Mouse (Mus musculus) gastrocnemius, postnatal 10 days (tissue): Measurements from ENCODE around the gene Mex3b. TPM values are rescaled to one million over a fixed set of nuclear protein-coding genes. Genes with fewer than 3 reads are reported as not detected.

ENCODE experiments used
- DNase-seq: peaks from one replicate; pipeline ENCODE4 v3.0.0; 2021; ENCODE audit warnings: mixed read lengths
- long read RNA-seq, 2 experiments: library from polyadenylated mRNA; stranded (forward); transcript quantifications; one replicate each; pipeline ENCODE4 v2.0.0; 2021
- total RNA-seq, 2 experiments: library from RNA; stranded (reverse); gene quantifications; 2 replicates each; pipeline ENCODE4 v1.2.3; 2021

Mex3b gene
- total RNA-seq, result 1 to 10 TPM; 6.2 to 9.7 TPM
- long read RNA-seq, experiment 1, transcript Mex3b-201 (2 exons, 3,355 nt), result major isoform, 11 of 12 reads
- long read RNA-seq, experiment 1, partial matches to known transcripts, result 0 of 12 reads
- long read RNA-seq, experiment 1, other reads (novel, unspliced or antisense), result 1 of 12 reads
- long read RNA-seq, experiment 2, partial matches to known transcripts, result 2 of 3 reads
- long read RNA-seq, experiment 2, other reads (novel, unspliced or antisense), result 0 of 3 reads

DNA sequence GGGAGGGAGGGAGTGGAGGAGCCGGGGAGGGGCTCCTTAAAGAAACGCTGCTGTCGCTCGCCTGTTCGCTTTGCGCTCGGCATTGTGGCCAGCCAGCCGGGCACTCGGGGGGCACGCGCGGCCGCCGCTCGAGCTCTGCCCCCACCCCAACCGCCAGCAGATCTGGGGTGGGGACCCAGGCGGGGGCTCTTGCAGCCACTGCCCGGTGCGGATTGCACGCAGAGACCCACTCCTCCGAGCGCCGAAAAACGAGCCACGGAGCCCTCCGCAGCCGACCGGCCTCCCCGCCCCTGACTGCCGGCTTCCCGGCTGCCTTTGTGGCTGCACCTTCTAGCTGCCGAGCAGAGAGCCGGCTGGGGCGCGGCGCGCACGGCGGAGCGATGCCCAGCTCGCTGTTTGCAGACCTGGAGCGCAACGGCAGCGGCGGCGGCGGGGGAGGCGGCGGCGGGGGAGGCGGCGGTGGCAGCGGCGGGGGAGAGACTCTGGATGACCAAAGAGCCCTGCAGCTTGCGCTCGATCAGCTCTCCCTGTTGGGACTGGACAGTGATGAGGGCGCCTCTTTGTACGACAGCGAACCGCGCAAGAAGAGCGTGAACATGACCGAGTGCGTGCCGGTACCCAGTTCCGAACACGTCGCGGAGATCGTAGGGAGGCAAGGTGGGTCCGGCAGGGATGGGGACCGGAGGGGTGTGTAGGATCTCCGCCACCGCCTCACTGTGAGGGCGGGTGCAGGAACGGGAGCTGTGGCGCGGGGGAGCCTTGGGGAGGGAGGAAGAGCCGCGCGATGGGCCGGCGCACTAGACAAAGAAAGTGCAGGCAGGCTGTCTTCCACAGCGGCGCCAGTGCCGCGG, at the start of gene Mex3b:
Gene Mex3b (plus strand): TSS at position 63 of the 851 bp plus-strand sequence.
- DNase-seq, result peak; percentile 72

GRCm38 (mm10) chr7:82819541-82819940, 47.6 kb upstream of the Mex3b start:
- DNase-seq, result no peak

GRCm38 (mm10) chr7:82820661-82821060, 46.5 kb upstream of the Mex3b start:
- no peak for DNase-seq

GRCm38 (mm10) chr7:82821501-82821900, 45.6 kb upstream of the Mex3b start:
- no peak for DNase-seq

DNA sequence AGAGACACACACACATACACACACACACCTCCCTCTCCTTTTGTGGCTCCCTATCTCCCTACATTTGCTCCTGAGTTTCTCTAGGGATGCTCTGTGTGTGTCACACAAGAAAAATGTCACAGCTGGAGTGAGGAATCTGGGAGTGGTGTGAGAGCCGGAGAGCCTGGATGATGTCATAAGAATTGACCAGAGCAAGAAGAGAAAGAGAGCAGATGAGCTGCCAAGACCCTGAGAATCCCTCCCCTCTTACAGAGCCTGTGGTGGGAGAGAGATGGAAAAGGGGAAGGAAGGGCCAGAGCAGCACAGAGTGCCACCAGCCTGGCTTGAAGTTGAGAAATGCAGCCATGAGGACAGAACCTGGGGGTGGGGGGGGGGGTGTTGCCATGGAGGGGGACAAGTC, 44.6 kb upstream of the Mex3b start:
- no peak for DNase-seq

DNA sequence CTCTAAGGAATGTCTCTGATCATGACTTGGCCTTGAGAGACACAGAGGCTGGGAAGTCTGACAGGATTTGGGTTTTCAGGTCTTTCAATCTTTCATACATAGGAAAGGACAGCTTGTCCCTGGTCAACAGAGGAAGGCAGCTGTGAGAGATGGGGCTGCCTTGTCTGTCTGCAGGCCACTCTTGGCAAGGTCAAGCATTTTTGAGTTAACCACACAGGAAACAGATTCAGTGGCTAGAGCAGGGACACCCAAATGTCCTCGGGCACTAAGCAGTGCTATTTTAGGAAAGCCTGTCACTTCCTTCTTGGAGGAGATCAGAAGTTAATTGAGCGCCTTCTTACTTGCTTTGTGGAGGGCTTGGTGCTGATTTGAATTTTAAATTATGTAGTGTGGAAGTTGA, 38.9 kb upstream of the Mex3b start:
- no peak for DNase-seq

GRCm38 (mm10) chr7:82829516-82829915, 37.6 kb upstream of the Mex3b start:
- no peak for DNase-seq

- no peak for DNase-seq
These were observed 32.7 kb upstream of the Mex3b start for GRCm38 (mm10) chr7:82834471-82834870.

DNA sequence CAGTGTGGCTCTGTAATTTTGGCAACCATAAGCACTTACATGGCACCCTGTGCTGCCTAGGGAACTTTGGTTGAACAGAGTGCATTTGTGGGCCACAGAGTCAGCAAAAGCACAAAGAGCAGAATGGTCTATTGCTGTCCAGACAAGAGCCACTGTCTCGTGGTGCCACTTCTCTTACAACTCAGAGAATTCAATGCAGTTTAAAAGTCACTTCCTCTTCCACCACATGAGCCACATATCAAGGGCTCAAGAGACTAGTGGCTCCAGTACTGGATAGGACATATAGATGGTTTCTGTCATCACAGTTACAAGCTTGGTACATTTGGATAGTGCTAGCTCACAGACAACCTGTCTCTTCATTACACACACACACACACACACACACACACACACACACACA, 28.7 kb upstream of the Mex3b start:
- DNase-seq, result no peak

DNA sequence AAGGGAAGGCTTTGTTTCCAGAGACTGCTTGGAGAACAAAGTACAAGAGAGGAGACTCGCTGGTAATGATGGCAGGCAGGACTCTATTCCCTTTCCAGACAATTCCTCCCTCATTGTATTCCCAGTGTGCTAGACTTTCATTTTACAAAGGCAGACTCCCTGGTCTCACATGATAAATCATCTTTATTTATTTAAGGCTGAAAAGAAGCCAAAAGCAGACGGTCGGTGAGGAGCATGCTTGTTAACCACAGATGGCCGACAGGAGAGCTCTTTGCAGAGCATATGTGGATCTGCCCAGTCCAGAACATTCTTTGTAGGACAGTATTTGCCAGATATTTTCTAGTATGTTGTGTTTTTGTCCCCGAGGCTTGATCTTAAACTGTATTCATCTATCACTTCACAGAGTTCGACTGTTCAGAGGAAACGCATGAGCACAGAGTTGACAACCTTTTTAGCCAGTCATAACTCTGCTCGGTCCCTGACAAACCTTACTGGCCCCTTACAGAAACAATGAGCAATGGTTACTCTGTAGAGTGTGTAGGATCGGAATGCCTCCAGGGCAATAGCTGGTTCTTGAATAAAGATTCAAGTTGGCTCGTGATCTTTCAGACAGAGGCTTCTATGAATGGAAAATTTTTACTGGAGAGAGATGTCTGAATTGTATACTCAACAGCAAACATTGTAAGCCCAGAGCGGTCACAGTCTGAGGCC, 28.0 kb upstream of the Mex3b start:
- no peak for DNase-seq

DNA sequence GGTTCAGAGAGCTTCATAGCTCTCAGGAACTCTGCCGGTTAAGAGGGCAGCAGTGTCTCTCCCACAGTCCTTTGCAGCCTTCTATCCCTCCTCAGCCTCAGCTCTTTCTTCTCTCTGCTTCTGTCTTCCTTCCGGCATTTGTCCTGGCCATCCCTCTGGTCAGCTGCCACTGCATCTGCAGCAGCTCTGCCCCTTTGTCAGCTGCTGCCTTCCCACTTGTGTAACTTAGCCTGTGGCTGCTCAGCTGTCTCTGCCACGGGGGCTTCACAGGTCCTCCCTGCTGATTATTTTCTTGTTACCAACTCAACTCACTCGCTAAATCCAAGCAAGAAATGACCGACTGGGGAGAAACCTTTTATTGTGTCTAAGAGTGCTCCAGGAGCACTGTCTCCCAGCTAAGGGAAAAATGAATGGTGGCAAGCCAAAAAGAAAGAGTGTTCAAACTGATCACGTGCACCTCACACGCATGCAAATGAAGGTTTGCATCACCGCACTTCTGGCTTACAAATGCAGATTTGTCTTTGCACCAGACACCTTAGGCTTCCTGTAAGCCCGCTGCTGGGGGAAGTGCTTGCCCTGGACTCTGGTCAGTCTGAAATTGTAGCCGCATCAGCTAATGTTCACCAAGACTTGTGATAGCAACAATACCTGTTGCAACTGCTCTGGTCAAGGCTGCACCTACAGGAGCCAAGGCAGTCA, 24.8 kb upstream of the Mex3b start:
- no peak for DNase-seq

DNA sequence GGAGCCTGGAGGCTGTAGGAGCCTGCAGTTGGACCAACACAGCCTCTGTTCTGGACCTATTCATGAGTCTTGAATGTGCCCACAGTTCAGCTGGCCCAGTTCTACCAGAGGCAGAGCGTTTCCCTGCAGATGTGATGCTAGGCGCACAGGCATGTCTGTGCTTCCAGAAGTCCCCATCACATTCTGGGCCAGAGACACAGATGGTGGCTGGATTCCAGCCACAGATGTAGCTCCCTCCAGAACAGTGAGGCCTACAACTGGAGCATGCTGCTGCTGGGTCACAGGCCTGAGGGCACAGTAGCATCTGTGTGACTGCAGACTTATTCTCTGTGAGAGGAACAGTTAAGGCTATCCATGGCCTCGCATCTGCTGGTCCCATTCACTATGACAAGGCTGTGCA, 16.4 kb upstream of the Mex3b start:
- no peak for DNase-seq

DNA sequence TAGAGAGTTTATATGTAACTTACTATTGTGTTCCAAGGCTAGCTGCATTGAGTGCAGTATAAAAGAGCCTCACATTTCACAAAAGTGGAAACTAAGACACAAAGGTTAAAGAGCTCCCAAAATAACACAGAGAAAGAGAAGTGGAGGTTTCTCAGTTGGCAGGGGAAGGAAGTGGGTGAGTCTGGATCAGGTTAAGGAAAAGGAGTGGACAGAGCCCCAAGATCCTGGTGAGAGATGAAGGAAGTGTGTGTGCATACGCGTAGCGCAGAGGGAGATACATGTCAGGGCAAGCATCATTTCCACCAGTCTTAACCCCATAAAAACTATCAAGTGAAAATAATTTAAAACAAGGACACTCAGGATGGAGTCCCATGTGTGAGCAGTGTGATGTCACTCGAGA, 15.5 kb upstream of the Mex3b start:
- DNase-seq, result no peak

GRCm38 (mm10) chr7:82854195-82854766, 12.9 kb upstream of the Mex3b start:
- DNase-seq, result no peak

GRCm38 (mm10) chr7:82858611-82859010, 8.5 kb upstream of the Mex3b start:
- DNase-seq, result no peak

- no peak for DNase-seq
These were observed 6.5 kb upstream of the Mex3b start for GRCm38 (mm10) chr7:82860626-82861025.

DNA sequence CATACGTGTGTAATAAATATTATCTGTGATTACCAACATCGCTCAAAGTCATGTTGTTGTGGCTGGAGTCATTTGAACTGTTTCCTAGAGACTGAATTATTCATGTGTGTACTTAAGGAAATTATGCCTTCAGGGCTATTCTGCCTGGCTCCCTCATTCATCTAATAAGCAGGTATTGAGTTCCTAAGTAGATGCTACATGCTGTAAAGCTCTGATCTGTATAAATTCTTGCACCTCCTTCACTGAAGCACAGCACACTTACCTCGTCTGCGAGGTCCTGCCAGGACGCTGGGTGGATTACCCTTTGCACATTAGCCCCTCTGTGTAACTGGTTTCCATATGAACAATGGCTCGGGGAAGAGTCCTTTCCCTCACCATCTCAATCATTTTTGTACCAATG, 3.8 kb upstream of the Mex3b start:
- no peak for DNase-seq

DNA sequence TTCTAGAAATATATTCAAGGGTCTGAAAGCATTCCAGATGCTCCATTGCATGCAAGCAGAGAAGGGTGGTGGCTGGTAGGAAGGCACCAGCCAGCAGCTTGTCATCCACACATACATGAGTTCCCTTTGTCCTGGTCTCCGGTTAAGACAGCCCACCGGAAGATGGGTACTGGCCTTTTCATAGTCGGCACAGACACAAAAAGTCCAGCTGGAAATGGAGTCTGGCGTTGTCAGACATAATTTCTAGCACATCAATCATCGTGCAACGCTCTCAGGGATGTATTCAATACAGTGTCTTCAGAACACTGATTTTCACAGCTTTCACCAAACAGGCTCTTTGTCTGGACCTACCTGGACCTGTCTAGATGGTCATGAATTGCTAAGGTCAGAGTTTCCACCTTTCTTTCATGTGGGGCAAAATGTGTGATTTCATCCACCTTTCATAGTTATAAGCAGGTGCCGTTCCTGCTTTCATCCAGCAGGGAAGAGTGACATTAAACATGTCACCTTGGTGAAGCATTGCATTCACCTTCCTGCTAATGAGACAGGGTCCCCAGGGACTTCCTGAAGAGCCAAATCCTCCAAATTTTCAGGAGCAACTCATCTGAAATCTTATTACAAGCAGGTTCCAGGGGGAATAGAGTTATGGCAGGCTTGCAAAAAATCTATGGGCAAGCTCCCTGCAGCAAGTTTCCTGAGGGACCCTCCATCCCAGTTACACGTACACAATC, 2.7 kb upstream of the Mex3b start:
- DNase-seq, result no peak

- DNase-seq, result no peak
These were observed 2.0 kb upstream of the Mex3b start for GRCm38 (mm10) chr7:82864991-82865771.

DNA sequence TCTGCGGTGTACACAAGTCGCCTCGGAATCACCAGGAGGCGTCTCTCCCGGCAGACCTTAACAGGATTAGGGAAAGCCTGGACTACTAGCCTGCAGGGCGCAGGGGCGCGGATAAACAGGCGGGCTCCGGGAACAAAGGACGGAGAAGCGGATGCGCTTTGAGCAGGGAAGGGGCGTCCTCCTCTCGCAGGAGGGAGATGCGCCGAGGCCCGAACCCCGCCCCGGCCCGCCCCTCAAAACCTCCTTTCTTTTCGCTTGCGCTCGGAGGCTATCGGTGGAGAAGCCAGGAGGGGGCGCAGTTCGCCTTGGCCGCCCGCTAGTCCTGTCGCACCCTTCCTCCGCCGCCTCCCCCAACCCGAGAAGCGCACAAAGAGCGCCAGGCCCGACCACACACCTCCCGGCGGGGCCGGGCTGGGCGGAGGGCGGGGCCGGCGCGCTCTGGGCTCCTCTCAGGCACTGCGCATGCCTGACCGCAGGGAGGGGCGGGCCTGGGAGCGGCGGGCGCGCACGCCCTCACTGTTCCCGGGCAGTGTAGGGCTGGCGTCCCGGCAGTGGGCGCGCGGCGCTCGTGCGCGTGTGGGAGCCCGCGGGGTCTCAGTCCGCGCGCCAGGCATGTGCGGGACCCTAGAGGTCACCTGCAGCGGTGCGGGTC, 1.2 kb upstream of the Mex3b start:
- DNase-seq, result peak; percentile 97
